Mouse (Mus musculus) stomach, postnatal 0 days (tissue): ENCODE data around the gene Hoxc5.

Experiments
- CTCF ChIP-seq: IDR thresholded peaks from 2 replicates; pipeline ENCODE4 v1.5.1; 2016; ENCODE audit warnings: antibody characterized with exemption, low read depth, mild to moderate bottlenecking, moderate library complexity
- EP300 ChIP-seq: optimal IDR thresholded peaks from 2 replicates; pipeline ENCODE3; 2016; ENCODE audit warnings: antibody characterized with exemption

DNA sequence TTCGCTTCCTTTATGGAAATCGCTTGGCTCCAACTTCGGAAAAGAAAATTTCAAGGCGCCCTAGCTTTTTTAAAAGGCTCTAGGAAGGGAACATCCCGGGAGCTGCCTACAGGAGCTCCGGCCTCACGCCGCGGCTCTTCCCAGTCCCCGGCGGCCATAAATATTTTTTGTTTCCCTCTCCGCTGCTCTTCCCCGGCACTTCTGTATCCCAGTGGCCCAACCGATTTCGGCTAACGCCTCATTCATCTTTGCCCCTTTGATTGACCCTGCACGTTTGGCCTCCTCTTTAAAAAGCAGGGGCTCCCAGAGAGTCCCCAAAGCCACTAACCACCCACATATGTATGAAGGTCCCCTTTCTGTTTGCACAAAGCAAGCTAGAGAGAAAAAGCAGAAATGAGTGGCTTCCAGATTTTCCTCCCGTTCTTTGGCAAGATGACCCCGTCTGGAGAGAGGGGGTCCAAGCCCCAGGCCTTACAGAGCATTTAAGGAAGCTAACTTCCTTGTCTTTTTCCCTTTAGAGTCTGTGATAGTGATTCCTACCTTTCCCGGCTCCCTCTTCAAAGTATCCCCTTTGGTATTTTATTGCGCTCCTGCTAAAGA, 92.2 kb downstream of the Hoxc5 start:
- TF ChIP-seq CTCF, result no peak
- TF ChIP-seq EP300, result no peak
